Mouse (Mus musculus): ENCODE data around the gene Aurkb. TPM values are rescaled to one million over a fixed set of nuclear protein-coding genes. Genes with fewer than 3 reads are reported as not detected.
A peak's percentile ranks its signal among the peaks of the same experiment; 100 is the strongest.

Gene Aurkb
- total RNA-seq, 4 experiments from 2014 or later: 1.7 to 2.9 (median 2.3) TPM

DNA sequence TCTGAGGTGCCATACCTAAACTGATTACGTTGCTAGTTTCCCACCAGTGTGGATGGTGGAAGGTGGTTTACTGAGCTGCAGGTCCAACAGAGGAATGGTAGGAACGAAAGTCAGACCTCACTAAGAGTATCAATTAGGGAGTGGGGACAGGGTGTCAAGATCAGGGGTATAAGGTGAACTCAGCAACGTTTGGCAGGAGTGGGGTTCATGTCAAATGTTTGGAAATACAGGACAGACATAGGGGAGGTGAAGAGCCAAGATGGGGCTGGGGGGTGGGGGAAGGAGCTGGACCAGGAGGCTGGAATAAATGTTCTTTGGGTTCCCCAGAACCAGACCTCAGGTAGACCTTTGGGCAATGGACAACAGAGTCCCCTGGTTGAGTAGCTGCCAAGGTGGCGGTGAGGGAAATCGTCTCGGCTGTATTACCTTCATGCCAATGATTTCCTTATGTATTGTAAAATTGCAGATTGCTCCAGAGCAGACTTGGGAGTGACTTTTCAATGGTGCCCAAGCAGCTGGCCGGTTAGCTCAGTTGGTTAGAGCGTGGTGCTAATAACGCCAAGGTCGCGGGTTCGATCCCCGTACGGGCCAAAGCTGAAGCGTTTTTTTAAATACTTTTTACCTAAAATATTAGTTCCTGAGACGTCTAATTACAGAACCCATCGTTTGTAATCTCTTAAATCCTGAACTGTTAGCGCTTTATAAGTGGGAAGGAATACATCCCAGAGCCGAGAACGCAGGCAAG lies 8.8 kb upstream of the Aurkb start:
- DNase-seq: peak; percentile 82

- peak; percentile 83 for DNase-seq
Observed at GRCm38 (mm10) chr11:69037231-69038061, 8.0 kb upstream of the Aurkb start.

DNA sequence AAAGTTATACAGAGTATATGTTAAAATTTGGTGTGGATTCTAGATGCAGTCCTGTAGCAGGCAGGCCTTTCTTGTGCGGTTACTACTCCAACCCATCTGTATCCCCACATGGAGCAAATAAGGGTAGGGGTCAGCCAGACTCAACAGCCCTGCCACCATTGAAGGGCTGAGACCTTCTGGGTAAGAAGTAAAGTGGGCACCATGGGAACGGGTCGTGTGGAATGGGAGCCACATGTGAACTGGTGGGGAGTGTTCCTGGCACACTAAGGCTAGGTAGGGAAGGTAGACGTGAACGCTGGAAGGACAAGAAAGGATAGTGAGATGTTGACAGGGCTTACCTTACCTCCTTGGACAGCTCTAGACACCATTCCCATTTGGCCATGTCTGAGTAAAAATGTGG lies 7.3 kb upstream of the Aurkb start:
- no peak for DNase-seq

DNA sequence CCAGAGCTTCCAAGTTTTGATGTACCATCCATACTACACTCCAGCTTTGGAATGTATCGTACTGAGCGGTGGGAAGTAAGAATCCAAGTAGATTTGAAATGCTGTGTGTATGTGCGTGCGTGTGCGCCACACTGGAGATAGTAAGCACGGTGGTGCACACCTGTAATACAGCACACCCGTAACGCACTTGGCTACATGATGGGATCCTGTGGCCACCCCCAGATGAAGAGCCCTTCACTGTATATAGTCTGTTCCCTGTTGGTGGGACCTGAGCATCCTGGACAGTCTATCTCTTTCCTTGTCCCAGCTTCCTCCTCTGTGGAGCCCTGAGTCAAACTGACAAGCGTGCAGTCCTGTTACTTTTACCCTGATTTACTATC lies 938 bp downstream of the Aurkb start:
- no peak for DNase-seq

DNA sequence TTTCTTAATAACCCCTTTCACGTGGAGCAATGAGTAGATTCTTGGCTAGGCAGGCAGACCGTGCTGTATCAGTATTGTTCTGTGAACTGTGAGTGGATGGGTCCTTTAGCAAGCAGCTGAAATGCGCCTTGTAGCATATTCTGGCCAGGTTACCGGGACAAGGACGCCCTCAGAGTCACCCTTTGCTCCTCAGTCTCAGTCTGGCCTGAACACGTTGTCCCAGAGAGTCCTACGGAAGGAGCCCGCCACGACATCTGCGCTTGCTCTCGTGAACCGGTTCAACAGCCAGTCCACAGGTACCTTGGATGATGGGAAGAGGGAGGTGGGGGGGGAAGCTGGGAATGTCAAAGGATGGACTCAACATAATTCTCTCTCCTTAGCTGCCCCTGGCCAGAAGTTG lies 2.1 kb downstream of the Aurkb start:
- DNase-seq: no peak

- no peak for DNase-seq
Observed at GRCm38 (mm10) chr11:69048151-69048550, 2.7 kb downstream of the Aurkb start.

DNA sequence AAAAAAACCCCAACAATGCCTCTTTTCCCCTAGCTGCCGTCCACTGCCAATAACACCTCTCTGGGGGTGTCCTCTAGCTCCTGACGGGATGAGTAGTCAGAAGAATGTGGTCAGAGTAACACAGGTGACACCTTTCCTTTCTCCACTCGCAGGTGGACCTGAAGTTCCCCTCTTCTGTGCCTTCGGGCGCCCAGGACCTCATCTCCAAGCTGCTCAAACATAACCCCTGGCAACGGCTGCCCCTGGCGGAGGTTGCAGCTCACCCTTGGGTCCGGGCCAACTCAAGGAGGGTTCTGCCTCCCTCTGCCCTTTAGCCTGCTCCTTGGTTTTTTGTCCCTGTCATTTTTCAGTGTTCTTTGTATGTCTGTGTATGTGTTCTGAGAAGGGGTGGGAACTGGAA lies 5.3 kb downstream of the Aurkb start:
- no peak for DNase-seq

- no peak for DNase-seq
Observed at GRCm38 (mm10) chr11:69051771-69052170, 6.3 kb downstream of the Aurkb start.

GRCm38 (mm10) chr11:69052824-69053421 lies 7.5 kb downstream of the Aurkb start:
- DNase-seq: no peak

DNA sequence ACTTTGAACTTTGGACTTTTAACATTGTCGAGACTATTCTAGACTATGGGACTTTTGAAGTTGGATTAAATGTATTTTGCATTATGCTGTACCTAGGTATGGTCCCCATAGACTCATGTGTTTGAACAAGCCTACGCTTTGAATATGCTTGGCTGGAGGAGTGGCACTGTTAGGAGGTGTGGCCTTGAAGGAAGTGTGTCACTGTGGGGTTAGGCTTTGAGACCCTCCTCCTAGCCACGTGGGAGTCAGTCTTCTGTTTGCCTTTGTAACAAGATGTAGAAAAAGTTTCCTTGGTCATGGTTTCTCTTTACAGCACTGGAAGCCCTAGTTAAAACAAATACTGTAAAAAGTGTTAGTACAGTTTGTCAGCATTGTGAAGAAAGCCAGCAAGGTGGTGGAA lies 8.4 kb downstream of the Aurkb start:
- no peak for DNase-seq

DNA sequence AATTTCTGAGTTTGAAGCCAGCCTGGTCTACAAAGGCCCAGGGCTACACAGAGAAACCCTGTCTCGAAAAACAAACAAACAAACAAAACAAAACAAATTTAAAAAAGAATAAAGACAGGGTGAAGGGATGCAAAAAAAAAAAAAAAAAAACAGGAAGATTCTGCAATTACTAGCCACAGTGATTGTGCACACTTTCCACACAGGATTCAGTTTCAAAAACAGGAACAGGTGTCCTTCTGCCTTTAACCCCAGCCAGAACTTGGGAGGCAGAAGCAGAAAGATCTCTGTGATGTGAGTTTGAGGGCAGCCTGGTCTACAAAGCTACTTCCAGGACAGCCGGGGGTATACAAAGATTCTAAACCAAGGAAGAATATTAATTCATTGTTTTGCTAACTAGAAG lies 12.8 kb downstream of the Aurkb start:
- no peak for DNase-seq

DNA sequence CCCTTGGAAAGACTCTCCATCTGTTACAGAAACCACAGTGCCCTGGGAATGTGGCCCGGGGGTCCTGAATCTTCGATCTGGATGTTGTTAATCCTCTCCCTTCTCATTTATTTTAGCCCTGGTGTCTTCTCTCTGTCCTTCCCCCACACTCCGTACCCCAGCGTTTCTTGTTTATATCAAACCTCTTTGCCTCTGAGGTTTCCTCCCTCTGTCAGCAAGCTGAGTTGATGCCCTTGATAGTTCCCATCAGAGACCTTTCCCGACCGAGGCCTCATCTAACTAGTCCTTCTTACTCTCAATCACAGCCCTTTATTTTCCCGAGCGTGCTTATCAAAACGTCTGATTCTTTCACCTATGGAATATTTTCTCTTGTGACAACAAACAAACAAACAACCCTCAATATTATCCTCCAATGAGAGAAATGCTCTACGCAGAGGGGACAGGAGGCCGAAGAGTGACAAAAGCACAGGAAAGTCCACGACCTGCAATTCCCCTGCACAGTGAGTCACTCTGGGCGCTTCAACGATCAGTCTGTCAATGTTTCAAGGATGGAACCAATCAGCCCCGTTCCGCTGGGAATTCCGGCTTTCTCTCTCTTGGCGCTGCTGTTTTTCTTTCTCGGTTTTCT lies 13.4 kb downstream of the Aurkb start:
- DNase-seq: no peak

GRCm38 (mm10) chr11:69059357-69059974 lies 14.0 kb downstream of the Aurkb start, which contains the start of gene Borcs6:
Borcs6 (plus strand) TSS chr11:69059717.
- DNase-seq: peak; percentile 97

- no peak for DNase-seq
Observed at GRCm38 (mm10) chr11:69059975-69060411, 14.5 kb downstream of the Aurkb start.

GRCm38 (mm10) chr11:69060448-69061254 lies 15.2 kb downstream of the Aurkb start:
- DNase-seq: no peak

GRCm38 (mm10) chr11:69061255-69061912 lies 15.9 kb downstream of the Aurkb start:
- DNase-seq: no peak

DNA sequence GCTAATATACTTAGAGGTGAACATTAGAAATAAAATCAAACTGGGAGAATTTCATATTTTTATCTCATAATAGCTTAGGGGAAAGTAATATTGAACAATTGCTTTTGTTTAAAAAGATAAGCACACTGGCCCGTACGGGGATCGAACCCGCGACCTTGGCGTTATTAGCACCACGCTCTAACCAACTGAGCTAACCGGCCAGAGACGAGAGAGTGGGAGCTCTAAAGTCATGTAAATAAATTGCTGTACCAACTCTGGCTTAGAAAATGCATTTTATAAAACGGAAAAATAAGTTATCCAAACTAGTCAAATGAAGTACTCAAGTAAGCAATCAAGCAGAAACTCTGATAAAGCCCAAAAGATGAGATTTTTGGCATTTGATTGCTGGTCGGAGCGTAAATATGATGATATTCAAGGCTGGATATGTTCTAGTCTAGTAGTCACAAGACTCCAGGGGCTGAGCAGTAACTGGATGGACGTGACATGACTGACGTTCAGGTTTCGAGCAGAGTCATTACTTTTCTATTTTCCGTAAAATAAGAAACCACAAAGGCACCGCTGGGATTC lies 16.8 kb downstream of the Aurkb start:
- peak; percentile 62 for DNase-seq

DNA sequence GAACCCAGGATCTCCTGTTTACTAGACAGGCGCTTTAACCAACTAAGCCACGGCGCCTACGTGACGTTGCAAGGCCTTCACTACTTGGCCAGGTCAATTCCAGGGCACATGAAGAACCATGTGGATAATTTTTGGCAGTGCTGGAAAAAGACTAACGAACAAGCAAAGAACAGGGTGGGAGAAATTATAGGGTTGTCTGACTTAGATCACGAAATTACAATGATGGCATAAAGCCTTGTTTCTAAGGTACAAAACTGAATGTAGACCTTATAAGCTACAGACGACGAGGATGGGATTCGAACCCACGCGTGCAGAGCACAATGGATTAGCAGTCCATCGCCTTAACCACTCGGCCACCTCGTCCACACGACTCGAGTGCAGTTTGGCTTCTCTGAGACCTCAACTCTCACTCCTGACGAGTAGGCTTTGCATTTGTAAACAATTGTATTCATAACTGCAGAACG lies 17.3 kb downstream of the Aurkb start:
- DNase-seq: peak; percentile 94

GRCm38 (mm10) chr11:69063413-69064201 lies 18.2 kb downstream of the Aurkb start:
- no peak for DNase-seq

Measured in adrenal gland, adult 8-10 months (tissue).